Mouse (Mus musculus): ENCODE measurements around the gene Kank1. TPM values are rescaled to one million over a fixed set of nuclear protein-coding genes. Genes with fewer than 3 reads are reported as not detected.

Kank1 gene
- polyA plus RNA-seq, 1 experiment from 2014 or later: 23.5 TPM

DNA sequence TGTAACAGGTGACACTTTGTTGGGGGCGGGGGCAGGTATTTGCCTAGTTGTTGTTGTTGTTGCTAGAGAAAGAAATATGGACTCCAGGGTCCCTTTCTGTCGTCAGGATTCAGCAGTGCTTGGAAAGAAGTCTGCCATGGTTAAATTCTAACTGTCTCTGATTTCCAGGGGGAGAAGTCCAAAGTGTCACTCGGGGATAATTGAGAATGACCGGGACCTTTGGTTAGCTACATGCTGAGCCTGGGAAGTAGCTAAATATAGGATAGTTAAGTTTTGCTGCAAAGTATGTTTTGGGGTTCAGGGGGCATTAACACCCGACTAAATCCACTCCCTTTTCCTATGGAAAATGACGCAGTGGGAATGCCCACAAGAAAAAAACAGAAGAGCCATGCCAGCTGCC is 169.2 kb downstream of the Kank1 start:
- peaks cover 48% of the 10 kb centered on the region for H3K4me1 ChIP-seq
- H3K27me3 ChIP-seq (replicated peaks; ENCODE audit: low read depth, poor library complexity, severe bottlenecking): 0 out of 2 replicates have a peak, but pooled peaks cover 3% of the 10 kb centered on the region
- peak overlapping the region; percentile 62 for H3K4me3 ChIP-seq
- DNase-seq (ENCODE audit: low spot score): no peak
- no peaks in the 10 kb centered on the region for H3K9me3 ChIP-seq
- WGBS: 32% methylated on average over 6 of the region's 6 CpGs
- peak overlapping the region; percentile 88 for H3K27ac ChIP-seq (replicated peaks)
- peaks cover 19% of the 10 kb centered on the region for H3K36me3 ChIP-seq (replicated peaks)

DNA sequence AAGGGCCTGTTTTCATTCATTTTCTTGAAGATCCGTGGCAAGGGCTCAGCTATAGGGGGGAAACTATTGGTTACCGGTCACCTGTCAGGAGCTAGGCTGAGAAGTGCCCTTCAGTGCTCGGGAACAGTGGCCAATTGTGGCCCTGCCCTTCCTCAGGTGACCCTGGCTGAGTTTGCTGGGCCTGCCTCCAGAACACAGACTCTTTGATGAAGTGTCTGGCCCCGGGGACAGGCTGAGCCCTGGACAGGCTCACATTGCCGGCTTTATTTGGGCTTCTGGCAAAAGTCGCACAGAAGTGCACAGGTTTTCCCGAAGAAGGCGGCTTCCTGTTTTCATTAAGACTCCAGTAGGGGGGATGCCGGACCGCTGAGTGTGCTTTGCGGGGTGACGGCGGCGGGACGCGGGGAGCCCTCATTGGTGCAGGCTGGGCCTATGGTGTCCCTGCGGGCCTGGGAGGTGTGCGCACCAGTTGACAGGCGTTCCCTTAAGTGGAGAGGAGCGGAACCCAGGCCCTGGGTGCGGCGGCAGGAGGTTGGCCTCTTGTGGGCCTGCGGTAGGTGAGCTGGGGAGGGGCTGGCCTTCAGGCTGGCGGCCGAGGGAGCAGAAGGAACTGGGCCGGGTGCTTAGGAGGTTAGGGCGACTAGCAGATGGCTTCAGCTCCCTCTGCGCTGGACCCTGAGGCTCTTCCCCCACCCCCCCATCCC is 169.9 kb downstream of the Kank1 start:
- peak overlapping the region; percentile 62 for H3K4me3 ChIP-seq
- no peaks in the 10 kb centered on the region for H3K9me3 ChIP-seq
- peaks cover 41% of the 10 kb centered on the region for H3K4me1 ChIP-seq
- WGBS: under 1% methylated on average over 28 of the region's 28 CpGs
- peak; percentile 83 for DNase-seq (ENCODE audit: low spot score)
- 0 out of 2 replicates have a peak, but pooled peaks cover 3% of the 10 kb centered on the region for H3K27me3 ChIP-seq (replicated peaks; ENCODE audit: low read depth, poor library complexity, severe bottlenecking)
- H3K27ac ChIP-seq (replicated peaks): peak overlapping the region; percentile 88
- H3K36me3 ChIP-seq (replicated peaks): peaks cover 26% of the 10 kb centered on the region

DNA sequence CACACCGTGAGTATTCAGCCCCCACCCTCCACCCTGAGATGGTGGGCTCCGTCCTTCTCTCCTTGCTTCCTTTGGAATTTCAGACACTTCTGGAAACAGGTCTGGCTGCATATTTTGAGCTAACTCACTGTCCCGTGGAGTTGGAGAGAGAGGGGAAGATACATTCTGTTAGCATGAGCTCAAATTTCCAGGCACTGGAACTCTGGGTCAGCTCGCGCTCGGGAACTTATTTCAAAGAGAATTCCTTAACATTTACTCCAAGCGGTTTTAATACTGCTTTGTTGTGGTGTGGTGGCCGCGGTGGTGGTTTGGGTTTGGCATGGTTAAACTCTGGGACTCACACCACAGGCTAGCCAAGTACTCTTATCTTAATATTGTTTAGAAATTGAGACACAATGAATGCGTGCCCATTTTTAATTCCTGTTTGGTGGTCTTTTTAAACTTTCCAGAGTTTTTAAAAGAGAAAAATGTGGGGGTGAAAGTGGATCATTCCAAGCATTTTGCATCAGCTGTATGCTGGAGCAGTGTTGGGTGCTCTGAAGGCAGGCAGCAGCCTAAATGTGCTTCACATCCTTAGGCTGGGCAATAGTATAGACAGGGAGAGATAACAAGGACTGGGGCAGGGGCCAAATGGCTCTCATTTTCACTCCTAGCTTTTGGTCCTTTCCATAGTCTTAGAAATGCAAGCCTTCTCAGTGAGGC is 170.6 kb downstream of the Kank1 start:
- Histone ChIP-seq H3K36me3 (replicated peaks) (peaks cover 33% of the 10 kb centered on the region), H3K4me3 (peak overlapping the region; percentile 62), H3K27ac (replicated peaks) (peak overlapping the region; percentile 88), H3K4me1 (peaks cover 34% of the 10 kb centered on the region), H3K9me3 (no peaks in the 10 kb centered on the region), H3K27me3 (replicated peaks; ENCODE audit: low read depth, poor library complexity, severe bottlenecking) (0 out of 2 replicates have a peak, but pooled peaks cover 3% of the 10 kb centered on the region)
- 13% methylated on average over 10 of the region's 10 CpGs for WGBS
- DNase-seq (ENCODE audit: low spot score): no peak

DNA sequence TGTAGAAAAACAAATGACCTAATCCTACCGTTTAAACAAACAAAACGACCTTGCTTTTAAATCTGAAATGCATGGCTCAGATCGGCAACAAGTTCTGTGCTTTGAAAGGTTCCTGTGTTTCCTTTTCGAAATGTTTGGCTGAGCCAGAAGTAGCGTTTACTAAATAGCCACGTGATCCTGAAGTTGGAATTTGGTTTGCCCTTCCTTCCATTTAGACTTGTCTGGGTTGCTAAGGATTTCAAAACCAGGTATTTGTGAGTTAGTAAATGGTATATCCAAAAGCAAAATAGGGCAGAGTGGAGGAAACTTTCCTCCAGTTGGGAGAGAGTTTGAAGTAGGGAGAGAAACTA is 171.1 kb downstream of the Kank1 start:
- peaks cover 30% of the 10 kb centered on the region for H3K4me1 ChIP-seq
- H3K4me3 ChIP-seq: peak overlapping the region; percentile 62
- H3K9me3 ChIP-seq: no peaks in the 10 kb centered on the region
- peaks cover 38% of the 10 kb centered on the region for H3K36me3 ChIP-seq (replicated peaks)
- H3K27ac ChIP-seq (replicated peaks): peak overlapping the region; percentile 88
- H3K27me3 ChIP-seq (replicated peaks; ENCODE audit: low read depth, poor library complexity, severe bottlenecking): 0 out of 2 replicates have a peak, but pooled peaks cover 3% of the 10 kb centered on the region
- 25% methylated on average over 6 of the region's 6 CpGs for WGBS
- no peak for DNase-seq (ENCODE audit: low spot score)

DNA sequence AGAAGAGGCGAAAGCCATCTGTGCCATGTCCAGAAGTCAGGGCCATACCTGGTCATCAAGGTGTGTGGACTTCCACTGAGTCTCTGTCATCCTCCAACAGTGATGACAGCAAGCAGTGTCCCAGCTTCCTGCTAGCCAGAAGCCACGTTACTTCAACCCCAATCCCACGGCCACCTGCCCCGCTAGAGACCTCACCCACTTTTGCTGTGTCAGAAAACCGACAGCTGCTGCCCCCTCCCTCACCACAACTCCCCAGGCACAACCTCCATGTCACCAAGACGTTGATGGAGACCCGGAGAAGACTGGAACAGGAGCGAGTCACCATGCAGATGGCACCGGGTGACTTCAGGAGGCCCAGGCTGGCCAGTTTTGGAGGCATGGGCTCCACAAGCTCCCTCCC is 172.5 kb downstream of the Kank1 start:
- no peaks in the 10 kb centered on the region for H3K9me3 ChIP-seq
- peaks cover 27% of the 10 kb centered on the region for H3K4me1 ChIP-seq
- H3K27ac ChIP-seq (replicated peaks): no peak overlapping the region
- 0 out of 2 replicates have a peak, but pooled peaks cover 3% of the 10 kb centered on the region for H3K27me3 ChIP-seq (replicated peaks; ENCODE audit: low read depth, poor library complexity, severe bottlenecking)
- peaks cover 42% of the 10 kb centered on the region for H3K36me3 ChIP-seq (replicated peaks)
- no peak for DNase-seq (ENCODE audit: low spot score)
- 95% methylated on average over 9 of the region's 9 CpGs for WGBS
- no peak overlapping the region for H3K4me3 ChIP-seq

DNA sequence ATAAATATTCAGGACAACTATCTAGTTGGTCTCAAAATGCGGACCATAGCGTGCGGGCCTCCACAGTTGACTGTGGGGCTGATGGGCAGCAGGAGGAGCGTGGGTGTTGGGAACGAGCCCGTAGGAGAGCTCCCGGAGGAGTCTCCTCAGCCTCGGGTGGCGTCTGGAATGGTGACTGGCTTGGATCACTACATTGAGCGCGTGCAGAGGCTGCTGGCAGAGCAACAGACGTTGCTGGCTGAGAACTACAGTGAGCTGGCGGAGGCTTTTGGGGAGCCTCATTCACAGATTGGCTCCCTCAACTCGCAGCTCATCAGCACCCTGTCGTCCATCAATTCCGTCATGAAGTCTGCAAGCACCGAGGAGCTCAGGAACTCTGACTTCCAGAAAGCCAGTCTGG is 174.6 kb downstream of the Kank1 start:
- Histone ChIP-seq H3K36me3 (replicated peaks) (peaks cover 42% of the 10 kb centered on the region), H3K27me3 (replicated peaks; ENCODE audit: low read depth, poor library complexity, severe bottlenecking) (no peaks in the 10 kb centered on the region), H3K4me1 (peaks cover 34% of the 10 kb centered on the region), H3K27ac (replicated peaks) (no peak overlapping the region), H3K9me3 (no peaks in the 10 kb centered on the region), H3K4me3 (no peak overlapping the region)
- WGBS: 94% methylated on average over 17 of the region's 17 CpGs
- no peak for DNase-seq (ENCODE audit: low spot score)

DNA sequence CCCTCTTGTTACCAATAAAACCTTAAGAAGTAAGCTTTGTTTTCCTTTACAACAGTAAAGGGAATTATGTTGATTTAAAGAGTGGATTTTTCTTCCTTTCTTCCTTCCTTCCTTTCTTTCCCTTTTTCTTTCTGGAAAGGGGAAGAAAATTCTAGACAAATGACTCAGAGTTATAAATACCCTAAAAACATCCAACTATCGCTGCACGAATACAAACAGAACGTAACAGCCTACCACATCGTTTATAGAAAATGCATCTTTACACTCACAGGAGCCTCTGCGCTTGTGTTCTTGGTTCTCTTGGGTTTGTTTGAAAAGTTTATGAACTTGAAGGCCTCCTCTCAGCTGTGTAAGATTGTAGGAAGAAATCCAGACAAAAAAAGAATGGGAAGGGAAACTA is 178.7 kb downstream of the Kank1 start:
- DNase-seq (ENCODE audit: low spot score): no peak
- Histone ChIP-seq H3K4me1 (peaks cover 23% of the 10 kb centered on the region), H3K9me3 (no peaks in the 10 kb centered on the region), H3K36me3 (replicated peaks) (peaks cover 28% of the 10 kb centered on the region), H3K27ac (replicated peaks) (no peak overlapping the region), H3K27me3 (replicated peaks; ENCODE audit: low read depth, poor library complexity, severe bottlenecking) (no peaks in the 10 kb centered on the region), H3K4me3 (no peak overlapping the region)
- WGBS: 80% methylated on average over 5 of the region's 5 CpGs

DNA sequence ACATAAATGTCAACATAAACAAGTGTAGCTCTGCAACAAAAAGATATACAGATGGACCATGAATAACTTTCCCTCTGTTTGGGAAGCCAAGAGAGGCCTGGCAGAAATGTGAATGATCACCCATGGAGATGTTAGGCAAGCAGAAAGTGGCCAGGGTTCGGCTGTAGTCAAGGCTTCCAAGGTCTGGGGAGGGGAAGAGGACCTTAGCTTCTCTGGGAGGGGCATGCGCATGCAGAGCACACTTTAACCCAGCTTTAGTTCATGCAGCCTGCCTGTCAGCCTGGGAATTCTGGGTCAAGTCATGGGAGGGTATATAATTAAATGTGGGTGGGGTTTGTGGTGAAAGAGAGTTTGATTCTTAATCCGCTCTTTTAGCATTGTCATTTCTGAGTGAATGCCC is 180.9 kb downstream of the Kank1 start:
- Histone ChIP-seq H3K9me3 (no peaks in the 10 kb centered on the region), H3K4me3 (no peak overlapping the region), H3K36me3 (replicated peaks) (peaks cover 11% of the 10 kb centered on the region), H3K4me1 (peaks cover 23% of the 10 kb centered on the region), H3K27ac (replicated peaks) (no peak overlapping the region), H3K27me3 (replicated peaks; ENCODE audit: low read depth, poor library complexity, severe bottlenecking) (no peaks in the 10 kb centered on the region)
- WGBS: 87% methylated on average over 3 of the region's 3 CpGs
- no peak for DNase-seq (ENCODE audit: low spot score)

DNA sequence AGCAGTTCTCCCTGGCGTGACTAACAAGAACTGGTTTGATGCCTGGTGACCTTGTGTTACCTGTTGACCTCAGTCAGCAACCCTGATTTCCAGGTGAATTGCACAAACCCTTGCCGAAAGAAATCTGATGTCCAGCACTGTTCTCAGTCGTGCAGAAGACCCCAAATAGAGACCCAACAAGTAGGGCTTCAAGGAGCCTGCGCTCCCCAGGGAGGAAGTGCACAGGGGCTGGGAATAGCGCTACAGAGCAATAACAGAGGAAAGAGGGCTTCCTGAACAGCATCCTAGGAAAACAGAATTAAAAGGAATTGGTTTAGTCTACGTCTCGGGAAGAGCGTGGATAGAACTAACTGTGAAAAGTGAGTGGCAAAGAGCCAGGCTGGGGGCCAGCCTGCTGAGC is 183.2 kb downstream of the Kank1 start:
- WGBS: 75% methylated on average over 8 of the region's 8 CpGs
- Histone ChIP-seq H3K27me3 (replicated peaks; ENCODE audit: low read depth, poor library complexity, severe bottlenecking) (no peaks in the 10 kb centered on the region), H3K4me3 (no peak overlapping the region), H3K36me3 (replicated peaks) (peaks cover 24% of the 10 kb centered on the region), H3K9me3 (no peaks in the 10 kb centered on the region), H3K27ac (replicated peaks) (no peak overlapping the region), H3K4me1 (peaks cover 22% of the 10 kb centered on the region)
- no peak for DNase-seq (ENCODE audit: low spot score)

DNA sequence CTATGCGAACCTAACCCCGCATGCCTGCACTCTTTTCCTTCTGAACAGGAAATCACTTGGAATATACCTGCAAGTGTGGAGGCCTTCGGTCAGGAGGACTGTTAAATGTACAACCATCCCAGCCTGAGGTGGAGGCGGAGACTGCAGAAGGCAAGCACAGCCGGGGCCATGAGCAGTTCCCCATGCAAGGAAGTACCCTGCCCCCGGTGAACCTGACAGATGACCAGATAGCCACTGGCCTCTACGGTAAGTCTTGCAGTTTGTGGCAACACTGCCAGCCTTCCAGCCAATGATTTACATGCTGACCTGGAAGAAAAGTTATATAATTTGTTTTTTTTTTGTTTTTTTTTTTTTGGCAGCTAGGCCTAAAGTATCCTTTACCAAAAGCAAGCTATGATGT is 185.3 kb downstream of the Kank1 start:
- Histone ChIP-seq H3K27me3 (replicated peaks; ENCODE audit: low read depth, poor library complexity, severe bottlenecking) (no peaks in the 10 kb centered on the region), H3K36me3 (replicated peaks) (peaks cover 43% of the 10 kb centered on the region), H3K4me1 (peaks cover 10% of the 10 kb centered on the region; the same call in 1 of the 2 replicates), H3K27ac (replicated peaks) (no peak overlapping the region), H3K9me3 (no peaks in the 10 kb centered on the region), H3K4me3 (no peak overlapping the region)
- no peak for DNase-seq (ENCODE audit: low spot score)
- WGBS: 83% methylated on average over 7 of the region's 7 CpGs

DNA sequence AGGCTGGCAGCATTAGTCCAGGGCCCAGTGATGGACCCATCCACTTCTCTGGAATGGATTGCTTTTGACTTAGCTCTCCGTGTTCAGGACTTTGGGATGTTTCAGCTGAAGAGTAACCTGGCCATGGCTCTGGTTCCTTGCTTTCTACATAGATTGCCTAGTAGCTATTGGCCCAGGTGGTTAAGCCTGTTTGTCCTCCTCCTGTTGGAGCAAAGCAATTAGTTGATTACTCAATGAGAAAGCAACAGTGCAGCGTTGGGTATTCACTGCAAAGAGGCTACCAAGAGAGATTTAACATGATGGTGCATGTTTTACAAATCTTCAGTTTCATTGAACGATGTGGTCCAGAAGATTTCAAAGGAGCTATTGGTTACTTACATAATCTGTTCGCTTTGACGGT is 186.6 kb downstream of the Kank1 start:
- Histone ChIP-seq H3K4me1 (peaks cover 7% of the 10 kb centered on the region), H3K9me3 (no peaks in the 10 kb centered on the region), H3K4me3 (no peak overlapping the region), H3K27ac (replicated peaks) (no peak overlapping the region), H3K27me3 (replicated peaks; ENCODE audit: low read depth, poor library complexity, severe bottlenecking) (no peaks in the 10 kb centered on the region), H3K36me3 (replicated peaks) (peaks cover 56% of the 10 kb centered on the region)
- no peak for DNase-seq (ENCODE audit: low spot score)
- WGBS: 91% methylated on average over 5 of the region's 5 CpGs

DNA sequence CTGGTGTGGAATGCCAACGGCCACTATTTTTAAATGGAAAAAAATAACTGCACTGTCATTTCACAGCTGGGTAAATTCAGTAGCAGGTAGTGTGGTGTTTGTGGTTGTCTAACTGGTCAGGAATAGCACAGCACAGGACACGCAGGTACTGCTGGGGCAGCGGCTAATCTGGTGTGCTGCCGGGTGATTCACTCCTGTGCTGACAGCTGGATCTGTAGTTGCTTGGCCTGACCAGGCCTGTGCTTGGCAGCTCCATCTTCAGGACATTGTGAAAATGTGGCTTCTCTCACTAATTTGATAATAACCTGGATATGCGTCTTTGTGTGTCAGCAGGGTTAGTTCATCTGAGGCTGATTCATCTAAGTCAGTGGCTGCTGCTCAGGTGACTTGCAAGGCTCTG is 189.7 kb downstream of the Kank1 start:
- Histone ChIP-seq H3K4me1 (peaks cover 7% of the 10 kb centered on the region; the same call in 1 of the 2 replicates), H3K9me3 (no peaks in the 10 kb centered on the region), H3K27ac (replicated peaks) (no peak overlapping the region), H3K27me3 (replicated peaks; ENCODE audit: low read depth, poor library complexity, severe bottlenecking) (no peaks in the 10 kb centered on the region), H3K4me3 (no peak overlapping the region), H3K36me3 (replicated peaks) (peaks cover 86% of the 10 kb centered on the region)
- 92% methylated on average over 5 of the region's 5 CpGs for WGBS
- DNase-seq (ENCODE audit: low spot score): no peak

DNA sequence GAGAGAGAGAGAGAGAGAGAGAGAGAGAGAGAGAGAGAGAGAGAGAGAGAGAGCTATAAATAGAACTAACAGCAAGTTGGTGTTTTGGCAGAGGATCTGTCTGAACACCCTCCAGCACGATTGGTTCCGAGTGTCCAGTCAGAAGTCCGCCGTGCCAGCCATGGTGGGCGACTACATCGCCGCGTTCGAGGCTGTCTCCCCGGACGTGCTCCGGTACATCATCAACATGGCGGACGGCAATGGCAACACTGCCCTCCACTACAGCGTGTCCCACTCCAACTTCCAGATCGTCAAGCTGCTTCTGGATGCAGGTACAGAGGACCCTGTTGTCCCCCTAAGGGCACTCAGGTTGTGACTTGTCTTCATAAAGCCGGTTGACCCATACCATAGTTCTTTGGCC is 191.1 kb downstream of the Kank1 start:
- H3K27ac ChIP-seq (replicated peaks): no peak overlapping the region
- H3K36me3 ChIP-seq (replicated peaks): peaks cover 93% of the 10 kb centered on the region
- WGBS: 97% methylated on average over 17 of the region's 17 CpGs
- H3K4me3 ChIP-seq: no peak overlapping the region
- no peaks in the 10 kb centered on the region for H3K9me3 ChIP-seq
- H3K4me1 ChIP-seq: peaks cover 18% of the 10 kb centered on the region
- H3K27me3 ChIP-seq (replicated peaks; ENCODE audit: low read depth, poor library complexity, severe bottlenecking): no peaks in the 10 kb centered on the region
- no peak for DNase-seq (ENCODE audit: low spot score)

All from embryonic facial prominence, embryonic 10.5 days (tissue).